Mouse (Mus musculus) CD4-positive, CD25-positive, alpha-beta regulatory T cell, adult 9 weeks (primary cell): ENCODE results near the gene Tmod2. TPM values are rescaled to one million over a fixed set of nuclear protein-coding genes. Genes with fewer than 3 reads are reported as not detected.

Experiments used
- polyA plus RNA-seq: library from polyadenylated mRNA; unstranded; fragments of 100-300 nt; shearing (Covaris generic); gene quantifications from one replicate; pipeline ENCODE4 v1.2.1, GENCODE M21; 2017

Gene Tmod2
- not detected for polyA plus RNA-seq

GRCm38 (mm10) chr9:75610571-75611493 is at the start of gene Tmod2:
Gene Tmod2 (minus strand): TSS chr9:75611325.

DNA sequence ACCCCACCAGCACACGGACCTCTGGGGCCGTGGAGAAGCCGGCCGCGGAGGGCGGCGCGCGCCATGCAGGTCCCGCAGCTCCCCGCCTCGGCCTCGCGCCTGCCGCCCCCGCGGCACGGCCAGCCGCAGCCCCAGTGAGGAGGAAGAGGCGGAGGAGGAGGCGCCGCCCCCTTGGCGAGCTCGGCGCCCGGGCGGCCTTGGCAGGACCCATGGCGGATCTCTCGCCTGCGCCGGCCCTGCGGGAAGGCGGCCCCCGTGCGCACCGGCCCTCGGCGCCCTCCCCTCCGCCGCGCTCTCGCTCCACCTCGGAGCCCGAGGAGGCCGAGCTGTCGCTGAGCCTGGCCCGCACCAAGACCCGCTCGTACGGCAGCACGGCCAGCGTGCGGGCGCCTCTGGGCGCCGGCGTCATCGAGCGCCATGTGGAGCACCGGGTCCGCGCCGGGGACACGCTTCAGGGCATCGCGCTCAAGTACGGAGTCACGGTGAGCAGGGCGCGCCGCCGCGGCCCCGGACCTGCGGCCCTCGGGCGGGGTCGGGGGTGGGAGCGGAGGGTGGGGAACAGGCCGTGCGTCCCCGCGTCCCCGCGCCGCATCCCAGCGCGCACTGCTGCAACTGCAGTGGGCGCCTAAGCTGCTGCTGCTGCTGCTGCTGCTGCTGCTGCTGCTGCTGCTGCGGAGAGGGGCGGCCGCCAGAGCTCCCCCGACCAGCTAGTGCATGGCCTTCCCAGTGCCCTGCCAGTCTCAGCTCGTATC is 14.6 kb upstream of the Tmod2 start, which contains the start of gene Lysmd2:
TSS of gene Lysmd2 (plus strand) at position 186 of the 752 bp plus-strand sequence.

GRCm38 (mm10) chr9:75559512-75560012 is 51.6 kb downstream of the Tmod2 start, which contains the start of gene Tmod3:
Gene Tmod3 (minus strand): TSS chr9:75559657.

Other genes starting within 250 kb of the Tmod2 start
- 55.5 TPM for gene Mapk6, start 201.3 kb downstream of the Tmod2 start, polyA plus RNA-seq
- gene Leo1, start 169.8 kb downstream of the Tmod2 start, polyA plus RNA-seq, result 34.0 TPM
- gene Tmod3, start 51.7 kb downstream of the Tmod2 start, polyA plus RNA-seq, result 175 TPM
- gene Lysmd2, start 14.4 kb upstream of the Tmod2 start, polyA plus RNA-seq, result 6.5 TPM
- not detected for gene Scg3, start 72.7 kb upstream of the Tmod2 start, polyA plus RNA-seq
- not detected for gene Bmp5, start 164.0 kb upstream of the Tmod2 start, polyA plus RNA-seq